Mouse (Mus musculus): Measurements from ENCODE around the gene Fbxw4. TPM values are rescaled to one million over a fixed set of nuclear protein-coding genes. Genes with fewer than 3 reads are reported as not detected.
A peak's percentile ranks its signal among the peaks of the same experiment; 100 is the strongest.
"Not testable (repeated sequence)": the region's sequence is repeated elsewhere in the genome, so short reads cannot be mapped to it uniquely, and the experiment has no call there.

Gene Fbxw4
- polyA plus RNA-seq, 1 experiment from 2014 or later, result 18.7 TPM

GRCm38 (mm10) chr19:45672971-45673370, 12.9 kb upstream of the Fbxw4 start:
- Histone ChIP-seq H3K27ac (no peak overlapping the region), H3K79me2 (ENCODE audit: inconsistent target) (no peaks in the 10 kb centered on the region), H3K36me3 (ENCODE audit: inconsistent target) (no peaks in the 10 kb centered on the region), H3K4me3 (ENCODE audit: inconsistent target) (no peak overlapping the region)
- 81% methylated on average over 9 of the region's 9 CpGs for WGBS (ENCODE audit: missing documents)

GRCm38 (mm10) chr19:45668986-45669385, 8.9 kb upstream of the Fbxw4 start:
- 73% methylated on average over 4 of the region's 4 CpGs for WGBS (ENCODE audit: missing documents)
- Histone ChIP-seq H3K27ac (no peak overlapping the region), H3K79me2 (ENCODE audit: inconsistent target) (no peaks in the 10 kb centered on the region), H3K4me3 (ENCODE audit: inconsistent target) (no peak overlapping the region), H3K36me3 (ENCODE audit: inconsistent target) (no peaks in the 10 kb centered on the region)

GRCm38 (mm10) chr19:45663851-45664250, 3.7 kb upstream of the Fbxw4 start:
- Histone ChIP-seq H3K36me3 (ENCODE audit: inconsistent target) (no peaks in the 10 kb centered on the region), H3K4me3 (ENCODE audit: inconsistent target) (no peak overlapping the region), H3K79me2 (ENCODE audit: inconsistent target) (peaks cover 6% of the 10 kb centered on the region), H3K27ac (no peak overlapping the region)
- WGBS (ENCODE audit: missing documents), result 48% methylated on average over 2 of the region's 2 CpGs

- H3K79me2 ChIP-seq (ENCODE audit: inconsistent target), result peaks cover 40% of the 10 kb centered on the region
- peak overlapping the region; percentile 22; the same call in 1 of the 2 replicates for H3K4me3 ChIP-seq (ENCODE audit: inconsistent target)
- H3K27ac ChIP-seq, result no peak overlapping the region
- no peaks in the 10 kb centered on the region for H3K36me3 ChIP-seq (ENCODE audit: inconsistent target)
- 16% methylated on average over 18 of the region's 18 CpGs for WGBS (ENCODE audit: missing documents)
These were observed 335 bp upstream of the Fbxw4 start for GRCm38 (mm10) chr19:45660503-45660790.

- under 1% methylated on average over 14 of the region's 18 CpGs for WGBS (ENCODE audit: missing documents)
- Histone ChIP-seq H3K27ac (peak overlapping the region; percentile 40), H3K79me2 (ENCODE audit: inconsistent target) (peaks cover 51% of the 10 kb centered on the region), H3K4me3 (ENCODE audit: inconsistent target) (peak overlapping the region; percentile 48), H3K36me3 (ENCODE audit: inconsistent target) (no peaks in the 10 kb centered on the region)
These were observed 793 bp downstream of the Fbxw4 start for GRCm38 (mm10) chr19:45659301-45659737.

- Histone ChIP-seq H3K27ac (peak overlapping the region; percentile 40), H3K79me2 (ENCODE audit: inconsistent target) (peaks cover 52% of the 10 kb centered on the region), H3K36me3 (ENCODE audit: inconsistent target) (no peaks in the 10 kb centered on the region), H3K4me3 (ENCODE audit: inconsistent target) (peak overlapping the region; percentile 48)
- WGBS (ENCODE audit: missing documents), result 60% methylated on average over 9 of the region's 10 CpGs
These were observed 1.4 kb downstream of the Fbxw4 start for GRCm38 (mm10) chr19:45658556-45659268.

- H3K4me3 ChIP-seq (ENCODE audit: inconsistent target), result no peak overlapping the region
- no peak overlapping the region for H3K27ac ChIP-seq
- H3K36me3 ChIP-seq (ENCODE audit: inconsistent target), result no peaks in the 10 kb centered on the region
- H3K79me2 ChIP-seq (ENCODE audit: inconsistent target), result peaks cover 52% of the 10 kb centered on the region
- 88% methylated on average over 1 of the region's 1 CpGs for WGBS (ENCODE audit: missing documents)
These were observed 2.3 kb downstream of the Fbxw4 start for GRCm38 (mm10) chr19:45657828-45658227.

GRCm38 (mm10) chr19:45656810-45657595, 3.1 kb downstream of the Fbxw4 start:
- Histone ChIP-seq H3K27ac (no peak overlapping the region), H3K4me3 (ENCODE audit: inconsistent target) (no peak overlapping the region)

GRCm38 (mm10) chr19:45655870-45656269, 4.2 kb downstream of the Fbxw4 start:
- WGBS (ENCODE audit: missing documents), result 73% methylated on average over 8 of the region's 8 CpGs
- Histone ChIP-seq H3K27ac (no peak overlapping the region), H3K36me3 (ENCODE audit: inconsistent target) (no peaks in the 10 kb centered on the region), H3K79me2 (ENCODE audit: inconsistent target) (peaks cover 52% of the 10 kb centered on the region), H3K4me3 (ENCODE audit: inconsistent target) (no peak overlapping the region)

More at GRCm38 (mm10) chr19:45656810-45657595, 3.1 kb downstream of the Fbxw4 start:
- 91% methylated on average over 8 of the region's 8 CpGs for WGBS (ENCODE audit: missing documents)
- no peaks in the 10 kb centered on the region for H3K36me3 ChIP-seq (ENCODE audit: inconsistent target)
- H3K79me2 ChIP-seq (ENCODE audit: inconsistent target), result peaks cover 52% of the 10 kb centered on the region

- Histone ChIP-seq H3K4me3 (ENCODE audit: inconsistent target) (no peak overlapping the region), H3K36me3 (ENCODE audit: inconsistent target) (no peaks in the 10 kb centered on the region), H3K79me2 (ENCODE audit: inconsistent target) (peaks cover 48% of the 10 kb centered on the region), H3K27ac (no peak overlapping the region)
- WGBS (ENCODE audit: missing documents), result 92% methylated on average over 6 of the region's 6 CpGs
These were observed 6.1 kb downstream of the Fbxw4 start for GRCm38 (mm10) chr19:45653986-45654385.

- H3K4me3 ChIP-seq (ENCODE audit: inconsistent target), result no peak overlapping the region
- peak overlapping the region; percentile 21; the same call in 1 of the 2 replicates for H3K27ac ChIP-seq
- H3K36me3 ChIP-seq (ENCODE audit: inconsistent target), result no peaks in the 10 kb centered on the region
- H3K79me2 ChIP-seq (ENCODE audit: inconsistent target), result peaks cover 32% of the 10 kb centered on the region
- 15% methylated on average over 15 of the region's 15 CpGs for WGBS (ENCODE audit: missing documents)
These were observed 7.7 kb downstream of the Fbxw4 start for GRCm38 (mm10) chr19:45652286-45652988.

GRCm38 (mm10) chr19:45651524-45651923, 8.6 kb downstream of the Fbxw4 start:
- H3K79me2 ChIP-seq (ENCODE audit: inconsistent target), result peaks cover 23% of the 10 kb centered on the region; the same call in 1 of the 2 replicates
- H3K4me3 ChIP-seq (ENCODE audit: inconsistent target), result no peak overlapping the region
- H3K27ac ChIP-seq, result peak overlapping the region; percentile 21; the same call in 1 of the 2 replicates
- 87% methylated on average over 8 of the region's 8 CpGs for WGBS (ENCODE audit: missing documents)
- H3K36me3 ChIP-seq (ENCODE audit: inconsistent target), result no peaks in the 10 kb centered on the region

- no peak overlapping the region for H3K27ac ChIP-seq
- peaks cover 6% of the 10 kb centered on the region; the same call in 1 of the 2 replicates for H3K79me2 ChIP-seq (ENCODE audit: inconsistent target)
- no peak overlapping the region for H3K4me3 ChIP-seq (ENCODE audit: inconsistent target)
- 72% methylated on average over 4 of the region's 4 CpGs for WGBS (ENCODE audit: missing documents)
- H3K36me3 ChIP-seq (ENCODE audit: inconsistent target), result no peaks in the 10 kb centered on the region
These were observed 10.3 kb downstream of the Fbxw4 start for GRCm38 (mm10) chr19:45649776-45650175.

GRCm38 (mm10) chr19:45648469-45648868, 11.6 kb downstream of the Fbxw4 start:
- not testable (repeated sequence) for H3K79me2 ChIP-seq (ENCODE audit: inconsistent target); H3K27ac ChIP-seq; H3K4me3 ChIP-seq (ENCODE audit: inconsistent target); H3K36me3 ChIP-seq (ENCODE audit: inconsistent target)
- WGBS (ENCODE audit: missing documents), result 91% methylated on average over 5 of the region's 6 CpGs
